Mouse (Mus musculus): Measurements from ENCODE around the gene Tenm3. TPM values are rescaled to one million over a fixed set of nuclear protein-coding genes. Genes with fewer than 3 reads are reported as not detected.

The Tenm3 gene
- total RNA-seq (2022) = 1 to 10 TPM; 4.5 to 9.7 (median 7.0) TPM

DNA sequence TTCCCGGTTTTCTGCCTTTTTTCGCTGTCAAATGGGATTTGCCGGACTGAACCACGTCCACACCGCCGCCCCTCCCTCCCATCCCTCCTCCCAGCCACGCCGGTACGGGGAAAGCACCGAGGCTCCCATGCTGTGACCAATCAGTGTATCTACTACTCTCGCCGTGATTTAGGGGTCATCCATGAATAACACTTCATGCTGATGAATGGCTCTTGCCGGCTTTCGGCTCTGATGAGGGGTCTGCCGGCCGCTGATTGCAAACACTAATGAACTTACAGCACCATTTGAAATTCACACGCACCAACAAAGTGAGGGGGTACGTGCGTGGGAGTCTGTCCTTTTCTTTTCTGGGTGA is at the start of gene Tenm3:
TSS of gene Tenm3 (minus strand) at position 21 of the 355 bp plus-strand sequence.
- DNase-seq = no peak

DNA sequence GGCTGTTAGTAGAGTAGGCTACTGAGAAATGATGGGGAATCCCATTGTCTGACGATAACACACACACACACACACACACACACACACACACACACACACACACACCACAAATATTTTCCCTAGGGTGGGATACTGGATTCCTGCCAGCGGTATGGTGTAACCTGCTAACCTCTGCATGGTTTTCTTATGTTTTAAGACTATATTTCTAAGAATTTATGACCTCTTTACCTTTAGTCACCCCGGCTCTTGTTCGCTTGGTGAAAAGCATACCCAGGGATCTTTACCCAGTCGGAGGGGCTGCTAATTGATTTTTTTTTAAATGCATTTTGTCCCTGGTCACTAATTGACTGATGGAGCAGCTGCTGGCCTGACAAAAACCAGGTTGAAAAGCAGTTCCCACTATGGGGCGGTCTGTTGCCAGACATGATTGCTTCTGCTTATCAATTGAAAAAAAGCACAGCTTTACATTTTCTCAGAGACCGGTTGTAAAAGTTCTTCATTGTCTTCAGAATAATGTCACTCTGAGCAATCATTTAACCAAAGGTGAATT is 46.5 kb upstream of the Tenm3 start:
- no peak for DNase-seq

DNA sequence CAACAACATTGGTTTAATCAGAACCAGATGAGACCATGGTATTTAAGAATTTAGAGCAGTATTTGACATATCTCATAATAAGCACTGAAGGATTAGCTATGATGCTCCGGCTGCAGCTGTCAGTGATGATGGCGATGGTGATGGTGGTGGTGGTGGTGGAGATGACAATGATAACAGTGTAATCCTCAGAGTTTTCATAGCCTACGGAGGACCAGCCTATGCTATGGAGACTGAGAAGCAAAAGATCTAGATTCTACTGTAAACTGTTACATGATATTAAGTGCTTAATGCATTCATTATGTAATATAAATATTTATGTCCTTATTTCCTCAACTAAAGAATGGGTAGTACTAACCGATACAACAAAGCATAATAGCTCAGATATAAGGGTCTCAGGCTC is 40.5 kb upstream of the Tenm3 start:
- DNase-seq = no peak

DNA sequence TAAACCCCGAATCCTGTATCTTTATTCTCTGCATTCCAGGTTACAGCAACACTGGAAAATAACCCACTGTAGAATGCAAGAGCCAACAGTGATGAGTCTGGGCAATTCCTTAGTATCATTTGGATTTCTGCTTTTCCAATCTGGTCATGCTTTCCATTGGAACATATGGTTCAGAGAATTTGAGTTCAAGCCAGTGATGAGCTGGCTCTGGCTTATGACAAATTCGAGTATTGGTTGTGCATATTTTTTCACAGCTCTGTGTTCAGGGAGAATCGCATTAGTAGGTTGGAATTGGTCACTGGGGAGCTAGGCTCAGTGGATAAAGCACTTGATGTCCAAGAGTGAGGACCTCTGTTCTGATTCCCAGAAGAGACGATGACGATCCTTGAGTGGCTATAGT is 36.8 kb upstream of the Tenm3 start:
- DNase-seq = no peak

DNA sequence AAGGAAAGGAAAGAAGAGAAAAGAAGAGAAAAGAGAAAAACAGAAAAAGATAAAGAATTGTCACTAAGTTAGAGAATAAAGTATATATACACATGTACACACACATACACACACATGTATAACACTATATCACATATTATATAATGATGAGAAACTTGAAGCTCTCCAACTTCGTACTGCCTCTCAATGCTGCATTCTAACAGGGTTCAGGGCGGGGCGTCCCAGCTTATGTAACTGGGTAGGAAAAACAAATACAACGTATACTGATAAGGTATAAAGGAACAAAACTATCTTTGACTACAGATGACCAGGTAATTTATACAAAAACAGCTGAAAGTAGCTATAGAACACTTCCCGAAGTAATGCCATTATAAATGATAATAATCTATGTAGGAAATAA is 22.2 kb upstream of the Tenm3 start:
- no peak for DNase-seq

DNA sequence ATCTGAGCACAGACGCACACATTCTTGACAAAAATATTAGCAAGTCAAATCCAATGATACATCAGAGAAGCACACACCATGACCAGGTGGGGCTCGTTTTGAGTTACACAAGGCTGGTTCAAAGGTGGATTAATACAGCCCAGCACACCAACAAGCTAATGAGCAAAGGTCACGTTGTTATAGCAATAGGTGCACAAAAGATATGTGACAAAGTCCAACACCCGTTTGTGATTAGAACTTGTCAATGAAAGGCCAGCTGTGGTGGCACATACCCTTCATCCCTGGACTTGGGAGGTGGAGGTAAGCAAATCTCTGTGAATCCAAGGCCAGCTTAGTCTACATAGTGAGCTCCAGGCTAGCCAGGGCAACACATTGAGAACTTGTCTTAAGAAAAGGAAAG is 21.7 kb upstream of the Tenm3 start:
- no peak for DNase-seq

DNA sequence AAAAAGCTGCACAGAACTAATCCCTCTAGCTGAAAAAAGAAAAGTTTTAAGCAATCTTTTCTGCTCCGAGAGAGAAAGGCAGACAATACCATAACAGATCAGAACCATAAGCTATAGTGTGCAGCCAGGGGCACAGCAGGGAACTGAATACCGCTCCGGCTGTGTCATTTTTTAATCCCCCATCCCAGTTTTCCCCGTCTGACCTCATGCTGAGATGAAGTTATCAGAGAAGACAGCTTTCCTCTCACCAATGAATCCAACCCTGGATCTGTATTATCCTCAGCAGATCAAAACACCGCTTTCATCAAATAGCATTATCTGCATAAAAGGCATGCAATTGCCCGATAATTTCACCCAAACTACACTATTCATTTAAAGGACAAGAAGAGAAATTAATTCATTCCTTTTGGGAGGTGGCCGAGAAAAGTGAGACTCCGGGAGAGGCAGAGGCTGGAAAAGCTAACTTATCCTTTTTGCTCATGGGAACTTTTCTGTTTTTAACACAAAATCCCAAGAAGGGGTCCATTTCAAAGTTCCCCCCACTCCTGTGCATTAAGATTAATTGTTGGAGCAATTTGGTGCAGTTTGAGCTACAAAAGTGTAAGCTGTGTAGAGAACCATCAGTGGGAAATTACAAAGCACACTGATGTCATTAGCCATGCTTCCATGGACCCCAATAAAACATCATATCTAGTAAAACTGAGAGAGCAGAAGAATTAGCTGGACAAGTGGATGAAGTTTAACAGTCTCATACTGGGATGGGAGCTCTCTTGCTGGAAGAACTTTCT is 6.7 kb upstream of the Tenm3 start:
- no peak for DNase-seq

DNA sequence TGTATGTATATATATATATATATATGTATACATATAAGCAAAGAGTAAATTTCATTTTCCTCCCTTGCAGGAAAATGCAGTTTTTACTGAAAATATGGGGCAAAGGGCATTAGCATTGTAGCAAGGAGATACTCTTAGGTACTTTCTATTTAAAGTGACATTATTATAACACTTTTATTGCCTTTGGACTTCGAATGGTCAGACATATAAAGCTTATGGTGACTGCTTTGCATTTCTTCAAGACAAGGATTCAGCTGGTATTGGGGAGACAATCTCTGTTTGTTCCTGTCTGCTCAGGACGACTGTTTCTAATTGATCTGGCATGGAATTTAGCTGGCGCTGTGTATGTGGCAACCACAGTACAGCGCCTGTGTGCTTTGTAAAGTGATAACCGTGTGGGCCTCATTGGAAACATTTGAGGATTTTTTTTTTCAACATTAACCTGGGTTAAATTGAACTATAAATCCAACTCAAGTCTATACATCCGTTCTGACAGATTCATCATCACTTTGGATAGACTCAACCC is 5.4 kb upstream of the Tenm3 start:
- DNase-seq = no peak

DNA sequence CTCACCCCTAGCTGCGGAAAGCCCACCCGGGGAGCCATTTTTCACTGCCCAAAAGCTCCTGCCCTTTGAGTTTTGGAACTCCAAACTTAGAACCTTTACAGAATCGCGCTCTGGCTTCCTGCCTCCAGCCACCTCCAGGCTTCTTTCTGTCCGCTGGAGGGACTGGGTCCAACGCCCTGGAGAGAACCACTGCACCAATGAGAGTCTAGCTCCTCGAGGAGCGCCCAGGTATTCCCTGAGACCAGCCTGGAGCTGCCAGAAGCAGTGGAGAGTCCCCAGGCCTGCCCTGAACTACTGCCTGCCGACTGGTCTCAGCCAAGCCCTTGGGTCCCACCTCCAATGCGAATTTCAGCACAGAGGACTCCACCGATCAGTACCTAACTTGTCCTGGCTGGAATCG is 1.2 kb upstream of the Tenm3 start:
- DNase-seq = no peak

DNA sequence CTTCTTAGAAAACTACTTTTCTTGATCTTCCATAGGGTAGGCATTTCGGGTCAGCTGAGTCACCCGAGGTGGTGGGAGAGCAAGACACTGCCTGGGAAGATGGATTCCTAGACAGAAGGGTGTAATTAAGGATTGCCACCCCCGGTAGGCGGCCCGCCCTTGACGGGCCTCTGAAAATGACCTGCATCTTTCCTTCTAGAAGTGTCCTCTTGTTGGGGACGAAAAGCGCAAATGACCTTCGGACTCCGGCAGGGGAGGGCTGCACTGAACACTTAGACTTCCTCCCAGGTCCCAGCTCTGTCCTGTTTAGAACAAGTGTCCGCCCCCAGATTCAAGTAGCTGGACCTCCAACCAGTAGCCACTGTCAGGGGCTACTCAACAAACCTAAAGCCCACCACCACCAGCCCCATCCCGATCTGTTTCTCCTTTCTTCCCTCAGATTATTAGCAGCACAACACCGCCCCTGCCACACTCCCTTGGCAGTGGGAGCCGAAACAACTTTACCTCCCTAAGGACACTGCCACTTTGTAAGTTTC is 687 bp upstream of the Tenm3 start:
- no peak for DNase-seq

DNA sequence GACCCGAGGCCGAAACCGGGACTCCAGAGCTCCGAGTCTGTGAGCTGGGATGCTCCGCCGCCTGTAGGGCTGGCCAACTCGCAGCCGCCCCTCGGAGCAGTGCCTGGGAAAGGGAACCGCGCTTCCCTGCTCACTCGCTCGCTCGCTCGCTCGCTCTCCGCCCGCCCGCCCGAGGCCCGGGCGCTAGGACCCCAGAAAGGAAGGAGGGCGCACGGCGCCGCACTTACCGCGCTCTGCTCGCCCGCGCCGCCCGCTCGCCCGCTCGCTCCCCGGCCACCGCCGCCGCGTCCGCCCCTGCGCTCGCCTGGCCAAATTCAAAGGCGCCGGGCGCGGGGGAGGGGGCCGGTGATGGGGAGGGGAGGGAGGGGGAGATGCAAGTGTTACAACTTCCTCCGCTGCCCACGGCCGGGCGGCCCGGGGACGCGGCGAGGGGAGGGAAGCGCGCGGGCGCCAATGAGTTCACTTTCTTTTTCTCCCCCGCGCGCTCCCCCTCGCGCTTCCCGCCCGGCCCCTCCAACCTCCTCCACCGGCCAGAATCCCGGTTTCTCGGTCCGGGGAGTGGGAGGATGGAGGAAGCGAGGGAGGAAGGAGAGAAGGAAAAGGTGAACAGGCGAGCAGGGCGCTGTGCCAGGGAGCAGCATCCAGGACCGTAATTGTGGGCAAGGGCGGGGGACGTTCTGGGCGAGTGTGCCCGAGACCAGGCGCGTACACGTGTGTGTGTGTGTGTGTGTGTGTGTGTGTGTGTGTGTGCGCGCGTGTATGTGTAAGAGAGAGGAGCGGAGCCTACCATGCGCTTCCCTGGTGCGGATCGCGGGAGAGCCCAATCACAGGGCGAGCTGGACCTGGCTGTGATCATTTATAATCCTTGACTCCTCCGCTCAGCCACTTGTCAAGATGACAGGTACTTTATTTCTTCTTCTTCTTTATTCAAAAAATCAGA is 490 bp downstream of the Tenm3 start:
- no peak for DNase-seq

DNA sequence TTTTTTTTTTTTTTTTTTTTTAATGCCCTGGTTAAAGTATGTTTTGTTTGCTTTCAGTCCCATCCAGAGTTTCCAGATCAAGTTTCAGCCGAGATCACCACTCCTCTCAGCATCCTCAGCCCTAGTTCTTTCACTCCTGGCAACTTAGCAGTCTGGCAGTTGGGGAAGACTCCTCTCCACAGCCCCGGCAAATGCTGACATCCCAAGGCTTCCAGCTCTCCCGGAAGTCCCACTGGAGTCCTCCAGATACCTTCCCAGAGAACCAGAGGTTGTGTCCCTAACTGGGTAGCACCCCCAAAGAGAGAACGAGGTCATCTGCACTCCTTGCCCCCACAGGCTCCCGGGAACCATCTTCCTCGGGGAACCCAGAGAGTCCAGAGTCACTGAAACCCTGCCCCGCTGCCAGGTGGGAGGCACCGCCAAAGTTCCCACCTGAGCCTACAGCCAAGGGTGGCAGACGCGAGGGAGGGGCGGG is 1.2 kb downstream of the Tenm3 start:
- no peak for DNase-seq

DNA sequence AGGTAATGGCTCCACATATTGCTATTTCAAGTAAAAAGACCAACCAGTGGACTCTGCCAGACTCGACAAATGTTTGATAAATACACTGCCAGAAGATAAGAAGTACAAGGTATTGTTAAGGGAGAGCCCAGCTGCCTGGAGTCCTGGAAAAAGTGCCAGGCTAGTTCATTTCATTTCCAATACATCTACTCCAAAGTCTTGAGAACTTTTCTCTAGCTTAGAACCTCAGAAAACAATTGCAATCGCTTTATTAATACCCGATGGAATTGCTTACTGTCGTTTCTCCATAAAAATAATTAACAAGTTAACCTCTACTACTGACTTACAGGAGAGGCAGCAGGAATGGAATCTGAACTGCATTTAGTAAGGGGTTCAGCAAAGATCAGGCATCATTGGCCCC is 1.7 kb downstream of the Tenm3 start:
- no peak for DNase-seq

DNA sequence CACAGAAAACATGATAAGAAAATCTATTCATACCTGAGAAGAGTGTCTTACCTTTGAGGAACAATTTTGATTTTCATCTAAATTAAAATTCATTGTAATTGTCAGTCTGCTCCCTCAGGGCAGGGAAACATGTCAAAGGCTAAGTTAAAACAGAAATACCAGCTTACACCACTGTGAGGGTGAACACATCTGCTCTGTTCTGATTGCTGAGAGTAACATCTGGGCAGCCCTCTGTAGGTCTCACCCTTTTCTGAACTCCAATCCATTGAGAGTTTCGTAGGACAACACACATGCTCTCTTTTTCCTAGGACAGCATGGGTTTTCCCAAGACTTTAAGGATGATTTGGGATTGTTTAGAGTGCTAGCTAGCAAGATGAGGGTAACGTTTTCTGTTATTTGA is 8.0 kb downstream of the Tenm3 start:
- no peak for DNase-seq

DNA sequence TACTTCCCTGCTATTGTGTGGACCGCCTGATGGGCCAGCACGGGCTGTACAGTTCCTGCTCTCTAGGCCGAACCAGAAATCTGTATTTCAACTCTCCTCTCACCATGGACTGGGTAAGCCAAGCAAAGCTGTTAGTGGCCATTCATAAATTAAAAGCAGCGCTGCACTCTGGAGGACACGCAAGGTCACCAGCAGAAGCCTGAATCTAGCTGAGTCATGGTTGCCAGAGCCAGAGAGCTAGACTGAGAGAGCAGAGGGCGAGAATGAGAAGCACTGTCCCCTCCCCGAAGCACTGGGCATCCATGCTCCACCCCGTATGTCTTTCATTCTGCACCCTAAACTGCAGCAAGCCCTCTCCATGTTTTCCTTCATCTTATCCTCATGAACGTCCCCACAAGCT is 16.3 kb downstream of the Tenm3 start:
- DNase-seq = peak; percentile 44

DNA sequence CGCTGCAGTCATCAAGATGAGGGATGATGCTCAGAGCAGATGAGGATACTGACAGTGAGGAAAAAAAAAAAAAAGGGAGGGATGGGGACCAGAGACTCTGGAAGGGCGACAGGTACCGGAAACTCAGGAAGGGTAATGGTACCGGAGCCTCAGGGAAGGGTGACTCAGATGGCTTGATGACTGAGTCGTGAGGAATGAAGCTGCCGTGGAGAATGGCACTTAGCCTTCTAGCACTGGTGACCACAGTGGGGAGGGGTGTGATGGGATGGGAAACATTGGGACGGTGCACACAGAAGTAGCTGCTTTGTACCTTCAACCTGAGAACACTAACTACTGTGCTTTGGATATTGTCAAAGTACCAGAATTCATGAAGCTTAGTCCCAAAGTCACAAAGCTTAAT is 18.1 kb downstream of the Tenm3 start:
- no peak for DNase-seq

DNA sequence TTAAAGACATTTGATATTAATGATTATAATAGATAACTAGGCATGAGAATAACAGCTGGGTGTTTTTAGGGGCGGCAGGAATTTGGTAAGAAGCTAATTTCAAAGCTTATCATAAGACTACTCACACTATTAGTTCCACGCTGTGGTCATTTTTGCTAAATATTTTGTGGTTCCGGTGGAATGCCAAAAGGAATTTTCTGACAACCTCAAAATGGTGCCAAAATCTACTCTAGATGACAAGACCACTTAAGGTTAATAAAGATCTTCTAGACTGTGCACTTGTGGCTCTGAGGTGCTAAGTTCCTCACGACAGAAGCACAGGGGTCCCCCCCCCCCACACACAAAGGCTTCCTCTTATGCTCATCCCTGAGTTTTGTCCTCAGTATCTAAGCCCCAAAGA is 21.5 kb downstream of the Tenm3 start:
- no peak for DNase-seq

DNA sequence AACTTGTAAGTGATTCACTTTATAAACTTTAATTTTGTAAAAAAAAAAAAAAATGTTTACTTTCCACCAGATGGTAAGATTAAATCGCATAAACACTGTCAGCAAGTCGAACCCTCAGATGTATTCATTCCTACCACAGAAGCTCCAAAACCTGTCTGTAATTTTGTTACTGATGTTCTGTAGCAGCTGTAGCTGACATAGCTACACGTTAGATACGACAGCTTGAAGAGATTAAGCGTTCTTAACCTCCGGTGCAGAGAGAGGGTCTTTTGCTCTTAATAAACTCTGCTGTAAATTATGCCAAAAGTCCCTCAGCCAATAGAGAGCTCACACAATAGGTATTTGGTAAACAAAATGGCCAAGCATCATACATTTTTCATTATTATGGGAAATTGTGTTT is 23.8 kb downstream of the Tenm3 start:
- no peak for DNase-seq

DNA sequence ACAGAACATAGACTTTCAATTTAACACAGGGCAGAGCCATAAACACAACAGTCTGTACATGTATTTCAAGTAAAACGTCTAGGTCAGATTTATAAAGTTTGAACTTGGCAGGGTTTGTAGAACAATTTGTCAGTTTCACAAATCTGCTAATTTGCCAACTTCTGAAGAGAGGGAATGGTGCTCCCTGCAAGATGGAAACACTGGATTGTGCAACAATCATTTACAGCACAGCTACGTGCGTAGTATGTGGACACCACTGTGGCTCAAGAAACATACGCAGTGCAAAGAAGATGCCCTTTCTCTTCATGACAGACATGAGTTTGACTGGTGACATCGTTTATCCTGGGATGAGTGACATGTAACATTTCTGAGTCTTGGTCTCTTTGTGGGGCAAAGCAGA is 24.4 kb downstream of the Tenm3 start:
- no peak for DNase-seq

DNA sequence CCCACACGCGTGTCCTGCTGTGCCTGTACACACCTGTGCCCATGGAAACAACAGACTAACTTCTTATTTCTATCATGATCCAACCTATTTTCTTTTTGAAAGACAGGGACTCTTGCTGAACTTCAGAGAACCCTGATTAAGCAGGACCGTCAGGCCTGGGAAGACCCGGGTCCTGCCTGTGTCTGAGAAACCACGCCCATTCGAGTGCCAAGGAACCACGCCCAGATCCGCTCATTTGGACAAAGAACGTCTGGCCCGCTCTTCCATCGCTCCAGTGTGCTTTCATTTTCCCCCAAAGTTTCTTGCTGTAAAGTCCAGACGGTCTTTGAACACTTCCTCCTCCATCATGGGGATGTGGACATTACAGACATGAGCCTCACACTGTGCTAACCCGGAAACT is 26.8 kb downstream of the Tenm3 start:
- no peak for DNase-seq

DNA sequence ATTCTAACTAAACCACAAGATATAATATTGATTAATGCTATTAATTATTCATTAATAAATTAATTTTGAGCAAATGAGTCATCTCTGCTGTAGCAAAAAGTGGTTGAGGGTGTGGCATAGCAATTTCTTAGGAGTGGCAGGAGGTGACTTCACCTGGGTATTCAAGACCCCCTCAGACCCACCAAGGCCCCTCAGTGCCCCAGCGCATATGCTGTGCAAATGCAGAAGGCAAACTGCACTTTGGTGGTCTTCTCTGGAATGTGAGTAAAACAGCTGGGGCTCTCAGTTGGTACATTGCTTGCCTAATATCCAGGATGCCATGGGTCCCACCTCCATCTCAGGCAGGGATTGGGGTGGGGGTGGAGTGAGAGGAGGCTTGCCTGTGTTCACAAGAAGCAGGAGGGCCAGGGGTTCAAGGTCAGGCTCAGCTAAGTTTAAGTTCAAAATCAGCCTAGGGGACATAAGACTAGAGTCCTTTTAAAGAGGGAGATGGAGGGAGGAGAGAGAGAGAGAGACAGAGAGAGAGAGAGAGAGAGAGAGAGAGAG is 31.5 kb downstream of the Tenm3 start:
- no peak for DNase-seq

DNA sequence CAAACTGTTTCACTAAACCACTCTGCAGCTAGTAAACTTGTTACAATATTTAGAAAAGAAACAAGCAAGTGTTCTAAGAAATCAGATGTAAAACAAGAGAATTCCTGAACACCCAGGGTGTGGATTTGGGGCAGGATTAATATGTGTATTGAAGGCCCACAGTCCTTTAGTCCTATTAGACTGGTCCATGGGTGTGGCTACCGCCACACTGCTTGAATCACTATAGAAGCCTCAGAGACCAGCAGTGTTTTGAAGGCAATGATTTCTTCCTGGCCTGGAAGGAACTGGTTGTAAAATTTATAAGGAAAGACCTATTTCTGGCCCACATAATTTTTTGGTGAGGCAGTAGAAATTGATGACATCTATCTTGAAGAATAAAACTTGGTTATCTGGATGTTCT is 33.1 kb downstream of the Tenm3 start:
- DNase-seq = no peak

DNA sequence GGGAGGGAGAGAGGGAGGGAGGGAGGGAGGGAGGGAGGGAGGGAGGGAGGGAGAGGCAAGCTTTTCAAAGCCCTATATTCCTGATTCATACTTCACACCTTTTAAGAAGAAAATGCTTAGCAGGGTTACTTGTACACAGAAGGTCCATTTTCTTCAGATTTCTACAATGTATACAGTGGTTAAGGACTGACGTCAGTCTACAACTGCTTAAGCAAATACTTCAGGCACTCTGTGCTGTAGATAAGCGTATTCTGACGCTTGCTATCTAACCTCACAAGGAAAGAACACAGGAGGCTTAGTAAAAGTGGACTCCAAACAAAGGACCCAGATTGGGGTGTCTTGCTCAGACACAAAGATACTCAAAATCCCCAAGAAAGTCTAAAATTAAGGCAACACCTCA is 34.6 kb downstream of the Tenm3 start:
- no peak for DNase-seq
